Mouse (Mus musculus): ENCODE data around the gene Auts2.

Gene Auts2

GRCm38 (mm10) chr5:131961859-131962258 lies 581.3 kb downstream of the Auts2 start:
- peak; percentile 1 for DNase-seq

DNA sequence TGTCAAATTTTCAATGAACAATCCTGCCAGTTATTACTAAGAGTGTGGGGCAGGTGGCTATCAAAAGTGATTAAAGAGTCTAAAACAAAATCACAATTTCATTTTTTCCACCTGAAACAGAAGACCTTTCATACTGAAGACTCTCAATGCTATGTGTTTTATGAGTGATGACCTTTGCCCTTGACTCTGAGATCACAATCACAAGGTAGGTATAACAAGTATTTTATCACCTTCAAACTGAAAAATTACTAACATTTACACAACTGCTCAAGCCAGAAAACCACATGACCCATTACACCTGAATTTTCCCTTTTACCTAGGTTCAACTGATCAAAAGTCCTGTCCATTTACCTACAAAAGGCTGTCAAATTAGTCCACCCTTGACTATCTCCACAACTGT lies 582.7 kb downstream of the Auts2 start:
- DNase-seq = no peak

DNA sequence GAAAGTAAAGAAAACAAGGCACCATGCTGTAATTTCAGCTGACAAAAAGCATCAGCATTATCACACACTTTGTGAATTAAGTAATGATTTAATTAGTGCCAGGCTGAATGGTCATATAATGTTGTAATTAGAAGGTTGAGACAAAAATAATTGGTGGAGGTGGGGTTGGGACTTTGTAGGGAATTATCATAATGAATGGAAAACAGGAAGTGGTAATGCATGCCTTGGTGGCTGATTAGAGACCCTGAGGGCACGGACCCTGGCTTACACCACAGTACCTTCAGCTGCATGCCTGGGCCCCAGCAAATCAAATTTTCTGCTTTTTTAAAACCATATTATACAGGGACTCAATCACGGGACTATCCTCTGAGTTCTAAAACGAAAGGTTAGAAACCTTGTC lies 586.1 kb downstream of the Auts2 start:
- no peak for DNase-seq

DNA sequence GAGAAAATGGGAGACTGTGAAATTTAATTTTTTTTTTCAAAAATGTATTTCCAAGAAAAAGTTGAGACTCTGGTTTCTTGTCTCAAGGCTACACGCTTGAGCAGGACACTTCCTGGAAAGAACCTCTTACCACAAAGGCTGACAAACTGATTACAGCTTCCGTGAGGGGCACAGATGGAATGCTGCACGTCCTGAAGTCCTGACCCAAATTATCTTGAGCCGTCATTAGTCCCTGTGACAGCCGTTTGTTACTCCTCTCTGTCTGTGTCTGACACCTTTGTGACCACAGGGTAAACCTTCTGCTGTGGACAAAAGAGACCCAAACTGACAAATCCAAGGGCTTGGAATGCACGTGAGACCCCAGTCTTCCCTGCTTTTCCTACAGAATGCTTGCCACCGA lies 587.1 kb downstream of the Auts2 start:
- DNase-seq = no peak

DNA sequence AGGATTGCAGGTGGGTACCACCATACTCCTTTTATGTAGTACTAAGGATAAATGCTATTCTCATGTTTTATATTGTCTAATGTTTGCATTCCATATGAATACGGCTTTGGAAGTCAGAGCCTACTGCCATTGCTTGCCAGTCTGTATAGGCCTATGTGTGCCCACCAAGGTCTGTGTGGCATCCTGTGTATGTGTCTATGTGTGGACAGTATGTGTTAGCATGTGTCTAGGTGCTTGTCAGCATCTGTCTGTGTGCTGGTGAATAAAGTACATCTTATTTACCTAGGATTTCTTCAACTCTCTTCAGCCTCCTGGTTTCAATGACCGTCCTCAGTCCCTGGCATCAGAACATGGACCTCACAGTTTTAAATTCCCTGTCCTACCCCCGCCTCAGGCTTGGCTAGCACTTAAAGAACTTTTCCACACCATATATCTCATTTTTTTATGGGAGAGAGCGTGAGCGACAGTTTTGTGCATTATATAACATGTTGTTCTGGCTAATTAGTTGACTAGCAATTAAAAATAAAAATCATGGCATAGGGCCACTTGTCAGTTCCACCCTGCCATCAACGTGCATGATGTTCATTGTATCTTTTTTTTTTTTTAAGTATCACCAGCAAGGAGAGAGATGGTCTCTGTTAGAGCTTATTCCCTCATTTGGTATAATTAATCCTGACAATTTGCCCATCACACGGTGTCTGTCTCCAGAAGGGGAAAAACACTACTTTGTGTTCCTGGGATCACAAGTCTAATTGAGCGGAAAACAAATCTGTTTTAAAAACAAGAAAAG lies 587.7 kb downstream of the Auts2 start:
- DNase-seq = no peak

DNA sequence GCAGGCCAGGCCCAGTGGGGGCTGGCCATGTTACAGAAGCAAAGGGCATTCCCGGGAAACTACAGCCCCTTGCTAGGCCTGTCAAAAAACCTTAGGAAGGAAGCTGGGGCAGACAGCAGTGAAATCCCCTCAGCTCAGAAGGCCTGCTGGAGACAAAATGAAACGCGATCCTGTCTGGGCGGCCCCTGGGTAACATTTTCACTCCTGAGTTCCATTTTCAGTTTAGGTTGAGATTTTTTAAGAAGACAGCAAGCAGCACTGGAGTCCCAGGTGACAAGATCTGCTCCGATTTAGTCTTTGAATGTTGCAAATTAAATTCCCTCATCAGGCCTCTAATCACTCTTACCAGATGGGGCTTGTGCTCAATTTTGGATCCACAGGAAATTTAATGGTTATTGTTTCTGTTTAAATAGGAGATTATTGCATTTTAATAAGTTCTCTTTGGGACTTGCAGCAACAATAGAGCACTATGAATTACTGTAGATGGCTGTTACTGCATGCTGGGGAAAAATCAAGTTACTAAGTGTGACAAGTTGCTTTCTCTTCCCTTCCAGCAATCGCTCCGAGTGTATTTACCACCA lies 594.5 kb downstream of the Auts2 start:
- DNase-seq = no peak

DNA sequence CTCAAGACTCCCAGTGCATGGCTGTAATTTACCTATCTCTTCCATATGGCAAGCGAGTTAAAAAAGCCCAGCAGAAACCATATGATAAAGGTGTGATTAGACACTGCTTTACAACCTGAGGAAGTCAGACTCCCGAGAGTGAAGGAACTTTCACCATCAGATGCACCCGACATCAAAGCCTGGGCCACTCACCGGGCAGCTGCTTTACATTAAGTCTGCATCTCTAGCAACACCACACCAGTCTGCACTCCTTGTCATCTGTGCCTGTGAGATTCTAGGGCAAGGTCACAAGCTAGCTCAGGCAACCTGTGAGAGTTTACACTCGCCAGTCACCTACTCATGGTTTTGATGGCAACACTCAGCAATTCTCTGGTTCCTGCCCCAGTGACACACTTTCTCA lies 596.3 kb downstream of the Auts2 start:
- DNase-seq = no peak

- DNase-seq = no peak
These were observed 598.4 kb downstream of the Auts2 start for GRCm38 (mm10) chr5:131944761-131945160.

DNA sequence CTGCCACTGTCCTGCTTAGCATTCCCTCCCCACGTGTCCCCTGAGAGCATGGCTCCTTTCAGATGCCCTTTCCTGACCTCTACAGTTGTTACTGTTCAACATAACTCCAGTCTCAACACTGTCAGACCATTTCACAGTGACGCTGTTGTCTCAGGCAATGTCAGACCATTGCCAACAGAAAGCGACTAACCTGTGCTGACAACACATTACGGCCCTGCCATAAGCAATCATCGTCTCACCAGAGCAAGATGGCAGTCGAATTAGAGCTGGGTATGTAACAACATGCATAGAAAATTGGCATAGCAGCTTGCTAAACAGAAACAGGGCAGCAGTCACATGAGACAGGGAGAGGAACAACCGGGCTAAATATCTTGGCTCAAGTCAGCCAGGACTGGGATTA lies 614.4 kb downstream of the Auts2 start:
- DNase-seq = no peak

GRCm38 (mm10) chr5:131922759-131923158 lies 620.4 kb downstream of the Auts2 start:
- no peak for DNase-seq

- no peak for DNase-seq
These were observed 621.0 kb downstream of the Auts2 start for GRCm38 (mm10) chr5:131922118-131922517.

DNA sequence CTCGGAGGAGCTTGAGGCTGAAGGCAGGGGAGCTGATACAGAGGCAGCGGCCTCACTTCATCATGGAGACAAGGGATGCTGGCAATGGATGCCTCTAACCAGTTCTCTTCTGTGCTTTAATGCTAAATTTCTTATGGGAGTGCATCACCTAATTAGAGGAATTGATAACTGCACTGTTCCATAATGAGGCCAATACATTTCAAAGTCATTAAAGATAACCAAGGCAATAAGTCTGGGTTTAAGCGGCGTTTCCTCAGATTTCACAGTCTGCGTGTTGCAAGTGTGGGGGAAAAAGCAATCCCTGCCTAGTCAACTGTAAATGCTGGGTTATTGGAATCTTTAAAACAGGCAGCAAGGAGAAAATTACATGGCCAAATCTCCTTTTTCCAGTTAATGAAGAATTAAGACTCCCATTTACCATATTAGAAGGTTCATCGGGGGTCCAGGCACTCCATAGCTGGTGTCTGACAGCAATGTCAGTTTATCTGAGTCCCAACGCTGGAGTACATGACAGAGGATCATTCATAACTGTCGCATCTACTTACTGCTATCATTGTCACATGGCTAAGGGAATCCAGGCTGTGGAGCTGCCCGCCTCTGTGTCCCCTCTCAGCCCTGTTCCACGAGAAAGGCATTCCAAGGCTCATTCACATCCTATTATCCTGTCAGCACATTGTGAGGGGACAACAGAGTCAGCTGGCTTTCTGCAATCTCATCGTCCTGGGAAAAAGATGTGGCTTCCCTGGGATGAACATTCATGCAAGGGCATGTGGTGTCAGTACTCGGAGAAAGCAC lies 623.0 kb downstream of the Auts2 start:
- DNase-seq = no peak

DNA sequence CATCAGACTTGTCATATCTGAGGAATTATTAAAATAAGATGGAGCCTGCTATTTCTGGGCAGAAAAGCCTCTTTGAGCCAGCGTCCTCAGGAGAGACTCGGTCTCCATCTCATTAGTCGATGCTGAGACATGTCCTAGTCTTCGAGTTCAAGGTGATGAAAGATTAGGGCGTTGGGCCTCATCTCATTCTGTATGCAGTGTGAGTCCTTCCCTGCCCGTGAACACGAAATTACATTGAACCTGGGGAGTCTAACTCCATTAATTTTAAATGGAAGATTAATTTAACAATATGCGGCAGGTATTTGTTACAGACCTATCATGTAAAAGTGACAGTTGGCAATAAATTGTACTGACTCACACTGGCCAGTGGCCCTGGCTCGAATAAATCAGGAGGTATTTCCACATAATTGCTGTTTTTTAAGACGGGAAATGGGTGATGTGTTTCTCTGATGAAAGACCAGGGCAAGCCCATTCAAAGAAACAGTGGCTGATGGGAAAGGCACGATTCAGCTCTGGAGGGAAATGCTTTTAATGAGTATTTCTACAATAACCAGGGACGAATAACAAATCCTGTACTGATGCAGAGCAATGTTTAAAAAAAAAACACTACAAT lies 626.2 kb downstream of the Auts2 start:
- DNase-seq = peak; percentile 3

DNA sequence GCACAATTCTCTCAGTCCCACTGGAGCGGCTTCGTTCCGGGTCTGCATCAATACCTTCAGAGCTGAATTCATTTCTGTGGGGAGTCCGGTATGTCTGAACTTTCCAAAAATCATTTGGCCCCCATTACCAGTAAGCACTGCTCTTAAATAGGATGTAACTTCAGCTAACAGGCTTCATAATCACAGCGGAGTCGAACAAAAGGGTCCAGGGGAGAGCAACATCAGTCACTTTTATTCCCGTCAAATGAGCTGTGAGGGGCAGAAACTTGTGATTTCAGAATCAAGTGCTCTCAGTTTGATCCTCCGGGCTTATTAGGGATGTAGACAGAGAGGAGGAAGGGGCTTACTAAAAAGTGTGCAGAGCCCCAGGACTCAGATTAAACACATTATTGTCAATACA lies 629.6 kb downstream of the Auts2 start:
- DNase-seq = no peak

- DNase-seq = no peak
These were observed 630.2 kb downstream of the Auts2 start for GRCm38 (mm10) chr5:131912983-131913382.

- DNase-seq = no peak
These were observed 636.8 kb downstream of the Auts2 start for GRCm38 (mm10) chr5:131906313-131906712.

GRCm38 (mm10) chr5:131904478-131904877 lies 638.7 kb downstream of the Auts2 start:
- DNase-seq = no peak

DNA sequence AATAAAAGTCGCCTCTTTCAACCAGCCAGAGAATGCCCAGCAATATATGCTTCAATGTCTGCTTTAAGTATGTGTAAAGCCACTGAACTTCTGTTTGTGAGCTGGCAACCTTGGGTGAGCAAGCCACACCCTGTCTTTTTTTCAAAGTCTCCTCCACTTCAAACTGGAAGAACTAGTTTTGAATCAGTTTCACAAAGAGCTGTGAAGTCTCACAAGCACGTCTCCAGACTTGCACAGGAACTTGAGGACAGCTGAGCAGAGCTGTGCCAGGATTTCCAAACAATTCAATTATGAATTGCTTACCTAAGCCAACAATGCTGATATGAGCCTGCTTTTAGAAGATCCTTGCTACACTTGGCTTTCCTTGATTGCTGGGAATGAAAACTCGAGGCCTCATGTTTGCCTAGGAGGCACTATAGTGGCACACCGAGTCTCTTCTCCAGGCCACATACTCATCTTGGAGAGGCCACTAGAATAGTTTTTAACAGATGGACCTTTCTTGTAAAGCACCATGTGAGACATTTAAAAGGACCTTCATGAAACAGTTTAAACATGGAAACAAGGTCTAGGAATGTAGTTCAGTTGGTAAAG lies 645.0 kb downstream of the Auts2 start:
- peak; percentile 72 for DNase-seq

DNA sequence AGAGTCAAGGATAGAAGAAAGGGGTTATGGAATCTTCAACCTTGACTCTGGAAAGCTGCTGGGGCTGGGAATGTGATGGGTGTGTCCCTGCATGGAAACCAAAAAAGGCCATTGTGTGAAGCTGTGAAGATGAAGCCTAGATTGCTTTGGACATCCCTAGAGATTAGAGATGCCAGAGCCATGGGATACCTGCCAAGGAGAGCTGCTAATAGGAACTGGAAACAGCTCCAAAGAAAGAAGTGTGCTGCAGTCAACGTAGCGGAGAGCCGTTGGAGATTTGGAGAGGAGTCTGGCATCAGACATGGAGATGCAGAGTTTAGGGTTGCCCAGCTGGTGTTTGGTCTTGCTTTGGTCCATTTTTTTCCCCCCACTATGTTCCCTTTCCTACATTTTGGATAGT lies 656.5 kb downstream of the Auts2 start:
- DNase-seq = peak; percentile 3

- DNase-seq = peak; percentile 30
These were observed 666.6 kb downstream of the Auts2 start for GRCm38 (mm10) chr5:131876569-131876968.

- no peak for DNase-seq
These were observed 667.2 kb downstream of the Auts2 start for GRCm38 (mm10) chr5:131875976-131876375.

DNA sequence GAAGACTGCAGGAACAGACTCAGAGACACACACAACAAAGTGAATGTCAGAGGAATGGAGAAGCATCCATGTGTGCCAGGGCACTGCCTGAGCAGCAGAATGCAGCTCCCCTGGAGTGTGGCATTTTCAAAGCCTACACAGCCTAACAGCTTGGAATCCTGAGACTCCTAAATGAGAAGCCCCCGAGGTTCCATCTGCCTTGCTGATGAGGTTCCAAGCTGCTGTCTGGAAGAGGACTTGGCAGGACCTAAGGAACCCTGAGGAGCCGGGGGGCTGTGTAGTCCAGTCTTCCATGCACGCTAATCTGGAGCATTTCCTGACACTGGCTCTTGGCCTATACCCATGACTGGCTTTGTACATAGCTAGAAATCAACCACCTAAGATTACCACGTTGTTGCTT lies 670.0 kb downstream of the Auts2 start:
- no peak for DNase-seq

Measured in lung, postnatal 36 days (tissue).